Mouse (Mus musculus) liver, embryonic 14.5 days (tissue): ENCODE measurements around the gene Helq. TPM values are rescaled to one million over a fixed set of nuclear protein-coding genes. Genes with fewer than 3 reads are reported as not detected.

ENCODE experiments used
- ATAC-seq: fragments of 200-750 bp; cut with Nextera tagmentation; 2 replicates; pipeline ENCODE4 v1.8.0; 2017; ENCODE audit warnings: moderate number of reproducible peaks, mild to moderate bottlenecking, moderate library complexity; ENCODE audit not compliant: insufficient read depth
- DNase-seq, 3 experiments: peaks; one replicate each; pipeline ENCODE4 v3.0.0-alpha.2; 2012 to 2013; ENCODE audit warnings: low read depth in 3 of 3, low spot score in 3 of 3
- H3K27ac ChIP-seq: fragments of 300-500 bp; sonication (generic); 2 replicates; pipeline ENCODE4 v1.5.1; 2014; ENCODE audit warnings: moderate library complexity, mild to moderate bottlenecking, control low read depth, inconsistent platforms
- H3K27me3 ChIP-seq: fragments of 300-500 bp; sonication (generic); 2 replicates; pipeline ENCODE4 v1.6.1; 2014; ENCODE audit warnings: mild to moderate bottlenecking, low read length, moderate library complexity; ENCODE audit not compliant: control insufficient read depth, insufficient read depth
- H3K36me3 ChIP-seq: fragments of 300-500 bp; sonication (generic); replicated peaks from 2 replicates; pipeline ENCODE4 v1.6.1; 2014; ENCODE audit warnings: low read depth; ENCODE audit not compliant: control insufficient read depth, insufficient read depth
- H3K4me1 ChIP-seq, 2 experiments: fragments of 200-500 bp in 1 of 2; fragments of 300-500 bp in 1 of 2; sonication (generic) in 1 of 2; replicated peaks; 2 replicates each; pipeline ENCODE4 v1.6.1; 2012 to 2014; ENCODE audit warnings: antibody characterized with exemption in 1 of 2, inconsistent platforms in 1 of 2, low read length in 1 of 2; ENCODE audit not compliant: control insufficient read depth in 2 of 2, insufficient read depth in 2 of 2
- H3K4me2 ChIP-seq: fragments of 300-500 bp; sonication (generic); 2 replicates; pipeline ENCODE4 v1.6.1; 2014; ENCODE audit warnings: low read depth, mild to moderate bottlenecking, control low read depth, moderate library complexity
- H3K4me3 ChIP-seq, 2 experiments: fragments of 200-500 bp in 1 of 2; fragments of 300-500 bp in 1 of 2; sonication (generic) in 1 of 2; 2 replicates each; pipeline ENCODE4 v1.5.1; 2012 to 2014; ENCODE audit warnings: low read depth in 2 of 2, low read length in 2 of 2, mild to moderate bottlenecking in 2 of 2, control low read depth in 1 of 2, inconsistent platforms in 1 of 2, moderate library complexity in 1 of 2; ENCODE audit not compliant: insufficient read depth in 1 of 2
- H3K9ac ChIP-seq: fragments of 300-500 bp; sonication (generic); replicated peaks from 2 replicates; pipeline ENCODE4 v1.6.1; 2014; ENCODE audit warnings: mild to moderate bottlenecking, control low read depth, moderate library complexity
- H3K9me3 ChIP-seq: fragments of 300-500 bp; sonication (generic); 2 replicates; pipeline ENCODE4 v1.6.1; 2016; ENCODE audit warnings: low read length, mixed read lengths; ENCODE audit not compliant: control insufficient read depth
- CTCF ChIP-seq: IDR thresholded peaks from 2 replicates; pipeline ENCODE4 v1.5.1; 2016; ENCODE audit warnings: antibody characterized with exemption, low read depth, control low read depth
- EP300 ChIP-seq: IDR thresholded peaks from 2 replicates; pipeline ENCODE4 v1.6.1; 2016; ENCODE audit warnings: antibody characterized with exemption, low read depth
- WGBS: fragments of 180-500 bp; shearing (Covaris S2); extraction: QIAGEN DNeasy Blood & Tissue Kit; methylation state at CpG from one replicate; pipeline ENCODE4 v1.1.7; 2014; ENCODE audit not compliant: insufficient replicate concordance; 5-methylcytosine and 5-hydroxymethylcytosine counted together
- polyA plus RNA-seq, 2 experiments: library from polyadenylated mRNA; depleted of rRNA in 1 of 2; stranded (reverse) in 1 of 2; unstranded in 1 of 2; fragments of >200 nt; fragmentation: Nextera tagmentation in 1 of 2; extraction: Ambion mirVana in 1 of 2; gene quantifications; 2 replicates each; pipeline versions ENCODE4 v1.2.1 to v1.2.3; 2012 to 2014

Gene Helq
- polyA plus RNA-seq, 2 experiments: 12.2 to 13.9 TPM

DNA sequence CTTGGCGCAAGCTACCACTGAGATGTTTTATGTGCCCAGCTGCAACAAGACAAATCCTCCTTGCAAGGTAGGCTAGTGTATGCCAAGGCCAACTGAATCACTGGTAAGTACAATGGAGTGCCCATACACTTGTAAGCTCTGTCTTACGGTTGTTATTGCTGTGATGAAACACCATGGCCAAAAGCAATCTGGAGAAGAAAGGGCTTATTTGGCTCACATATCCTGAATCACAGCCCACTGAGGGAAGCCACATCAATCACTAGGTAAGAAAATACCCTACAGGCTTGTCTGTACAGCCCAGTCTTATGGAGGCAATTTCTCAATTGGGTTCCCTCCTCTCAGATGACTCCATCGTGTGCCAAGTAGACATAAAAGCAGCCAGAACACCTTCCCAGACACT, 30.3 kb upstream of the Helq start:
- 64% methylated on average over 3 of the region's 3 CpGs for WGBS
- Histone ChIP-seq H3K4me2 (no peak overlapping the region), H3K36me3 (no peaks in the 10 kb centered on the region), H3K27me3 (no peaks in the 10 kb centered on the region), H3K9me3 (no peaks in the 10 kb centered on the region), H3K9ac (no peak overlapping the region), H3K4me3 (no peak overlapping the region), H3K4me1 (no peaks in the 10 kb centered on the region), H3K27ac (no peak overlapping the region)
- DNase-seq: no peak
- TF ChIP-seq EP300: no peak
- no peak for TF ChIP-seq CTCF
- no peak for ATAC-seq

DNA sequence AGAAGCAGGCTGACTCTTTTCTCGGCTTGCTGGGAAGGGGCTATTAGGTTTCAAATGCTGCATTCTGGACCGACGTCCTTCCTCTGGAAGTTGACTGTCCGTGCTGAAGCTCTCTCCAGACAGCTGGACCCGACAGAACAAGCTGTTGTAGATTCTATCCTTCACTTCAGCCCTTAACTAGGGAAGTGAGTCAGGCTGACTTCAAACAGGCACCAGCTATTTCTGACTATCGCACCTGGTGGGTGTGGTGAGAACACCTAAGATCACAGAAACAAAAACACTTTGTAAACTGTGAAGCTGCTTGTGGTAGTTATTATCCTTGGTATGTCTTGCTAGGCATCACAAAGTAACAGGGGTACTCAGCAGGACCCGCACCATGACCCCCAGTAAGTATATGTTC, 28.1 kb upstream of the Helq start:
- ATAC-seq (no peak), DNase-seq (no peak)
- Histone ChIP-seq H3K9me3 (no peaks in the 10 kb centered on the region), H3K4me1 (no peaks in the 10 kb centered on the region), H3K4me2 (no peak overlapping the region), H3K4me3 (no peak overlapping the region), H3K27ac (no peak overlapping the region), H3K27me3 (no peaks in the 10 kb centered on the region), H3K36me3 (no peaks in the 10 kb centered on the region), H3K9ac (no peak overlapping the region)
- WGBS: 47% methylated on average over 7 of the region's 7 CpGs
- TF ChIP-seq EP300 (no peak), CTCF (no peak)

- Histone ChIP-seq H3K4me3 (no peak overlapping the region), H3K27me3 (no peaks in the 10 kb centered on the region), H3K9ac (no peak overlapping the region), H3K4me1 (no peaks in the 10 kb centered on the region), H3K9me3 (no peaks in the 10 kb centered on the region), H3K36me3 (no peaks in the 10 kb centered on the region), H3K4me2 (no peak overlapping the region), H3K27ac (no peak overlapping the region)
- DNase-seq: no peak
- no peak for TF ChIP-seq EP300
- TF ChIP-seq CTCF: peak; percentile 43; the same call in 1 of the 2 replicates
- ATAC-seq: no peak
- WGBS: 20% methylated on average over 2 of the region's 2 CpGs
Observed at GRCm38 (mm10) chr5:100825975-100826374, 27.6 kb upstream of the Helq start.

- Histone ChIP-seq H3K4me1 (peaks cover 3 to 8% of the 10 kb centered on the region in 2 experiments), H3K4me2 (no peak overlapping the region), H3K27ac (no peak overlapping the region), H3K27me3 (no peaks in the 10 kb centered on the region), H3K36me3 (no peaks in the 10 kb centered on the region), H3K4me3 (no peak overlapping the region), H3K9me3 (no peaks in the 10 kb centered on the region), H3K9ac (no peak overlapping the region)
- 50% methylated on average over 7 of the region's 7 CpGs for WGBS
- ATAC-seq: no peak
- DNase-seq: no peak
- TF ChIP-seq EP300: no peak
- TF ChIP-seq CTCF: no peak
Observed at GRCm38 (mm10) chr5:100822826-100823225, 24.4 kb upstream of the Helq start.

GRCm38 (mm10) chr5:100821375-100821774, 23.0 kb upstream of the Helq start:
- Histone ChIP-seq H3K27ac (no peak overlapping the region), H3K9ac (no peak overlapping the region; the same call in 1 of the 2 replicates), H3K36me3 (peaks cover under 1% of the 10 kb centered on the region; the same call in 1 of the 2 replicates), H3K9me3 (no peaks in the 10 kb centered on the region), H3K4me2 (peak overlapping the region; percentile 73), H3K4me3 (peak overlapping the region in 1 of 2 experiments; percentile 93; a peak in 2 of 4 replicates), H3K27me3 (no peaks in the 10 kb centered on the region), H3K4me1 (peaks cover 3 to 8% of the 10 kb centered on the region in 2 experiments)
- DNase-seq: no peak
- WGBS: 66% methylated on average over 8 of the region's 8 CpGs
- ATAC-seq: no peak
- TF ChIP-seq EP300: no peak
- TF ChIP-seq CTCF: no peak
